1 mouse cellular context compared by ENCODE assay signal in the genomic region with DNA sequence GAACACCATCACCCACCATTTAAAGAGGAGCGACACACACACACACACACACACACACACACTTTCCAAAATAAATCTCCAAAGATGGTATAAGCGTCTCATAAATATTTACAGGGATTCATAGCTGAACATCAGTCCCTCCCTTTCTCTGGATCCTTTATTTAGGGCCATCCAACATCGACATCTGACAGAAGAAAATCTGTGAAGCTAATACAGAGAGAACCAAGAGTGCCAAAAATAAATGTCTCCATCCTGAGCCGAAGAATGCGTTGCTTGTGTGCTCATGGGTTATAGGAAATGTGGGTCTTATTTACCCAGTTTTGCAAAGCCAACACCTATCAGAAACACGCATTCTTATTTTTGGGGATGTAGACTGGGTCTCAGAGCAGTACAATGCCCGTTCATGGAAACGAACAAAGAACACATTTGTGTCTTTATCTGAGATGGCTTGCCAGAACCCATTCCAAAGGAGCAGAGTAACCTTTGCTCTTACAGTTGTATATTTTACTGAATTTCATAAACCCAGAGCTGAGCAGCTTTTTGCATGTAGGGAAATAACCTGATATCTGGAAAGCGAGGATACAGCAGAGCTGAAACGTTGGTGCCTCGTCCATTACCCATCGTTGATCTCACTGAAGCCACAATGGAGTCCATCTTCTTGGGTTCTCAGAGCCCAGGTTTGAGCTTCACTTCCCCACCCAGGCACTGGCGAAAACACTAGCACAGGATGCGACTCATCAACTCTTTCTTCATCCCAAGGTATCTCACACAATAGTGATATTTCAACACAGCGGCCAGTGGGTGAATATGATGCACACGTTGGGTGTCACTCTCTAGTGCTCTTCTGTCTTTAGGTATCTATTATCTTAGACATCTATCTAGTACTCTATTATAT. TPM values are rescaled to one million over a fixed set of nuclear protein-coding genes. Genes with fewer than 3 reads are reported as not detected.
"Had no signal": no experiment of that assay in that cellular context is flagged by ENCODE, and none has a peak within 500 bp of the region (broad histone marks: within the 10 kb centered on the region; RNA-seq: fewer than 3 reads in every experiment).

No protein-coding gene starts in this region.

RNA-seq across cellular contexts. Expression of a gene that starts 31.7 kb away (rescaled TPM):
- polyA plus RNA-seq: erythroblast, embryonic 14.5 days had no signal
